Mouse (Mus musculus) thymus, adult 2 months (tissue): ENCODE results near the gene Dpp6.

Source experiments
- CTCF ChIP-seq: fragments of 200-500 bp; IDR thresholded peaks from 2 replicates; pipeline ENCODE4 v1.5.1; 2012; ENCODE audit warnings: mild to moderate bottlenecking, control low read depth, low read length, moderate library complexity, borderline replicate concordance; ENCODE audit not compliant: control insufficient read depth, poor library complexity, insufficient read depth; ENCODE audit errors: extremely low read depth
- POLR2A ChIP-seq: fragments of 200-500 bp; IDR thresholded peaks from 2 replicates; pipeline ENCODE4 v1.6.1; 2012; ENCODE audit warnings: mild to moderate bottlenecking, low read length, control low read depth, moderate library complexity; ENCODE audit not compliant: control insufficient read depth, poor library complexity, insufficient read depth; ENCODE audit errors: extremely low read depth

- no peak for TF ChIP-seq CTCF
- TF ChIP-seq POLR2A = no peak
These were observed 709.9 kb downstream of the Dpp6 start for GRCm38 (mm10) chr5:27526906-27527305.
